Mouse (Mus musculus) heart, embryonic 11.5 days (tissue): Measurements from ENCODE around the gene Nipal1. TPM values are rescaled to one million over a fixed set of nuclear protein-coding genes. Genes with fewer than 3 reads are reported as not detected.

Experiments used
- ATAC-seq: fragments of 200-750 bp; cut with Nextera tagmentation; replicated peaks from 2 replicates; pipeline ENCODE4 v1.8.0; 2017; ENCODE audit warnings: moderate library complexity; ENCODE audit not compliant: insufficient number of reproducible peaks, low FRiP score, low TSS enrichment
- H3K27ac ChIP-seq: fragments of 300-500 bp; sonication (generic); 2 replicates; pipeline ENCODE4 v1.5.1; 2014; ENCODE audit warnings: mild to moderate bottlenecking, low read depth, low read length
- H3K27me3 ChIP-seq: fragments of 300-500 bp; sonication (generic); 2 replicates; pipeline ENCODE4 v1.6.1; 2014; ENCODE audit warnings: mild to moderate bottlenecking, low read length, mixed read lengths; ENCODE audit not compliant: control insufficient read depth, insufficient read depth
- H3K36me3 ChIP-seq: fragments of 300-500 bp; sonication (generic); 2 replicates; pipeline ENCODE4 v1.6.1; 2014; ENCODE audit warnings: mild to moderate bottlenecking, low read length, moderate library complexity, mixed read lengths; ENCODE audit not compliant: control insufficient read depth, insufficient read depth
- H3K4me1 ChIP-seq: fragments of 300-500 bp; sonication (generic); 2 replicates; pipeline ENCODE4 v1.6.1; 2014; ENCODE audit warnings: low read length; ENCODE audit not compliant: control insufficient read depth, insufficient read depth
- H3K4me2 ChIP-seq: fragments of 300-500 bp; sonication (generic); 2 replicates; pipeline ENCODE4 v1.6.1; 2014; ENCODE audit warnings: mild to moderate bottlenecking, moderate library complexity
- H3K4me3 ChIP-seq: fragments of 300-500 bp; sonication (generic); 2 replicates; pipeline ENCODE4 v1.5.1; 2014; ENCODE audit warnings: low read depth, low read length
- H3K9ac ChIP-seq: fragments of 300-500 bp; sonication (generic); 2 replicates; pipeline ENCODE4 v1.6.1; 2014; ENCODE audit warnings: mild to moderate bottlenecking, low read depth, low read length, moderate library complexity
- H3K9me3 ChIP-seq: fragments of 300-500 bp; sonication (generic); replicated peaks from 2 replicates; pipeline ENCODE4 v1.6.1; 2016; ENCODE audit warnings: low read length; ENCODE audit not compliant: control insufficient read depth
- WGBS: fragments of 180-500 bp; shearing (Covaris S2); extraction: QIAGEN DNeasy Blood & Tissue Kit; methylation state at CpG from one replicate; pipeline ENCODE4 v1.1.7; 2014; ENCODE audit not compliant: insufficient replicate concordance; 5-methylcytosine and 5-hydroxymethylcytosine counted together
- polyA plus RNA-seq: library from polyadenylated mRNA; unstranded; fragments of >200 nt; fragmentation: Nextera tagmentation; extraction: Ambion mirVana; gene quantifications from 2 replicates; pipeline ENCODE4 v1.2.1, GENCODE M21; 2014

The Nipal1 gene
- polyA plus RNA-seq, 1 experiment from 2014 or later, result 0.04 TPM

DNA sequence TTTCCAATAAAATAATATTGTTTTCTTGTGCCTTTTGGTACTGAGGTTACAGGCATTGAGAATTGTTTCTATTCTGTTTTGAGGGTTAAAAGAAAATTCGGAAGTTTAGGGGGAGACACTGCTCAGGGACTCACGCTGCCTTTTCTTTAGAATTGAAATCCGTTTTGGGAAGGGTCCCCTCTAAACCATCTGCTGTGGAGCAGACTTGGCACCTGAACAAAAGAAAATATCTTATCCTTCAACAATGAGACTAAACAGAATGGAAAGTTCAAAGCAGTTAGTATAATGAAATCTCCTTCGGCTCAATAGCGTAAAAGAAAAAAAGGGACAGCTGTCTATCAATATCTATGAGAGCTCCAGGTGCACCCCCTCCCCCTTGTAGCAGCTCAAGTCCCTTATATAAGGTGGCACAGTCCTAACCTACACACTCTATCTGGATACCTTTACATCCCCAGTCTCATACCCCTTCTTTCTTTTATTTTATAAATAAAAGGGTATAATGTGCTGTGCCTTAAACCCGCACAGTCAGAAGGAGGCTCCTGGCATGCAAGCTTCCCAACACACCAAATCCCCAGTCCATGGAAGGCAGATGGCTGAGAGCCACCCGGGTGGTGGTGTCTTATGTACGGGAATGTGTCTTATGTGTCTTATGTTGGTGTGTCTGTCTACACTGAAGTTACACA is 23.6 kb downstream of the Nipal1 start:
- Histone ChIP-seq H3K27ac (no peak overlapping the region), H3K36me3 (no peaks in the 10 kb centered on the region), H3K4me3 (no peak overlapping the region), H3K9ac (no peak overlapping the region), H3K9me3 (no peaks in the 10 kb centered on the region), H3K4me2 (no peak overlapping the region), H3K4me1 (no peaks in the 10 kb centered on the region), H3K27me3 (no peaks in the 10 kb centered on the region)
- WGBS, result 69% methylated on average over 8 of the region's 8 CpGs
- no peak for ATAC-seq

DNA sequence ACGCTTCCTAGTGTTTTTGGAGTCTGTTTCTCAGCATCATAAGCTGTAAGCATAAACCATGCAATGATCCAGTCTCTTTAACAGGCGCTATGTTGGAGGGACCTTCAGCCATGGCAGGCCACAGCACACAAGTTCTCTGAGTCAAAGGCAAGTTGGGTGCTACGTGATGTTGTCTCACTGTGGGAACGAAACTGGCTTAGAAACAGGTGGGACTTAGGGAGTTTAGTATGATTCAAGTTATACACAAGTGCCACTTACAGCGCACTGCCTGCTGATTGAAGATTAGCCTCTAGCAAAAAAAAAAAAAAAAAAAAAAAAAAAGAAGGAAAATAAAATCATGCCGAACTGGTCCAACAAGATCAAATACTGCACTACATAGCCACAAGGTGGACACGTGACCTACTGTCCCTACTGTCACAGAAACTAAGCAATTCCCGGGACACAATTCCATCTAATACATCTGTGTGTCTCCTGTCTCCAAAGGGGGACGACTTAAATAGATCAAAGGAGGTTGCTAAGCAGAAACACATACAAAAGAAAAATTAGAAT is 27.5 kb downstream of the Nipal1 start:
- Histone ChIP-seq H3K27me3 (no peaks in the 10 kb centered on the region), H3K27ac (no peak overlapping the region), H3K4me1 (no peaks in the 10 kb centered on the region), H3K4me2 (no peak overlapping the region), H3K9ac (no peak overlapping the region), H3K9me3 (no peaks in the 10 kb centered on the region), H3K4me3 (no peak overlapping the region), H3K36me3 (no peaks in the 10 kb centered on the region)
- WGBS, result 80% methylated on average over 9 of the region's 9 CpGs
- ATAC-seq, result no peak

DNA sequence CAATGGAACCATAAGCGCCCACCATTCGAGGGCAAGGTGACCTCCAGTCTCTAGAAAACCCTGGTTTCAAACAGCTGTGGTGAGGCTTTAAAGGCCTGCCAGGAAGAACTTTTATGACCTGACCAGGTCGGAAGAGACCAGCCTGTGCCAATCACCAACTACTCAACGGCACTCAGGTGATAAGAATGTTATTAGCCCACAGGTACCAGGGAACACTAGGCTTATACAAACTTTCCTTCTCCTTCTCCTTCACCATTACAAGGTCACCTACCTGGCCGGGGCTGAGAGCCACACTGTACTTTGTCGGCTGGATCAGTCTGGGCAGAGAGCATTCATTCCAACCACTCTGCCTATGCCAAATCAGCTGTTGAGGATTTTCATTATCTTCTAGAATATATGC is 33.9 kb downstream of the Nipal1 start:
- ATAC-seq, result no peak
- no peaks in the 10 kb centered on the region for H3K27me3 ChIP-seq
- 80% methylated on average over 6 of the region's 6 CpGs for WGBS
- no peak overlapping the region for H3K4me2 ChIP-seq
- H3K4me3 ChIP-seq, result no peak overlapping the region
- H3K36me3 ChIP-seq, result no peaks in the 10 kb centered on the region
- no peak overlapping the region for H3K9ac ChIP-seq
- 0 out of 2 replicates have a peak, but pooled peaks cover 4% of the 10 kb centered on the region for H3K9me3 ChIP-seq
- H3K27ac ChIP-seq, result no peak overlapping the region
- H3K4me1 ChIP-seq, result no peaks in the 10 kb centered on the region

DNA sequence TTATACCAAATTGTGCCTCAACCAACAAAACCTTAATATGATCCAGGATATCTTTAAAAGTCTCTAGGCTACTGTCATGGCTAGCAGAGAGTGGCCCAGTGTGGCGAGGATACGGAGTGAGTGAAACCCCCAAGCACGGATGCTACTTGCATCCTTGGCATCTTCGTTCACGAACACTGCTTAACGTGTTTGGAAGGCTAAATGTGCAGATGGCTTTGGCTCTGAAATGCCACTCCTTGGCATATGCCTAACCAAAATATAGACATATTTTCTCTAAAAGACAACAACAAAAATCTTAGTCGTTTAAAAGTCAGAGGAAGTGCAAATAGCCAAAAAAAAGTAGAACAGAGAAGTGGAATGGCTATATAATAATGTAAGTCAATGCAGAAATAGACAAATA is 42.0 kb downstream of the Nipal1 start:
- Histone ChIP-seq H3K9me3 (0 out of 2 replicates have a peak, but pooled peaks cover 3% of the 10 kb centered on the region), H3K27ac (no peak overlapping the region), H3K27me3 (no peaks in the 10 kb centered on the region), H3K4me3 (no peak overlapping the region), H3K4me1 (no peaks in the 10 kb centered on the region), H3K36me3 (no peaks in the 10 kb centered on the region), H3K4me2 (no peak overlapping the region), H3K9ac (no peak overlapping the region)
- ATAC-seq, result no peak
- 84% methylated on average over 7 of the region's 7 CpGs for WGBS

DNA sequence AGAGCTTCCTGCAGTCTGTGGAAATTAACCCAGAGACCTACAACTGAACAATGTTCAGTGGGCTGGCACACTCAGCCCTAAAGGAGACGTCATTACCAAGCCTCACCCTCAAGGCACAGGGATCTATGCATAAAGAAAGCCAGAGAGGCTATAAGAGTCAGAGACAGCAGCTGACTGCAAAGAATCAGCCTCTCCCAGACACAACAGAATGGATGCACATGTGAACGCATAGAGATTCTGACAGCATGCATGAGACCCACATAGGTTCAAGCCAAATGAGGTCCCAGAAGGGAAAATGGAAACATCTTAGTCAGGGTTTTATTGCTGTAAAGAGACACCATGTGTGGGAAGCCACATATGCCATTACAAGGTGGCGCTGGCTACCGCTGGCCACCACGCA is 42.9 kb downstream of the Nipal1 start:
- Histone ChIP-seq H3K4me2 (no peak overlapping the region), H3K9me3 (0 out of 2 replicates have a peak, but pooled peaks cover 3% of the 10 kb centered on the region), H3K4me3 (no peak overlapping the region), H3K9ac (no peak overlapping the region), H3K36me3 (no peaks in the 10 kb centered on the region), H3K27me3 (no peaks in the 10 kb centered on the region), H3K27ac (no peak overlapping the region), H3K4me1 (no peaks in the 10 kb centered on the region)
- ATAC-seq, result no peak
- 93% methylated on average over 5 of the region's 5 CpGs for WGBS

DNA sequence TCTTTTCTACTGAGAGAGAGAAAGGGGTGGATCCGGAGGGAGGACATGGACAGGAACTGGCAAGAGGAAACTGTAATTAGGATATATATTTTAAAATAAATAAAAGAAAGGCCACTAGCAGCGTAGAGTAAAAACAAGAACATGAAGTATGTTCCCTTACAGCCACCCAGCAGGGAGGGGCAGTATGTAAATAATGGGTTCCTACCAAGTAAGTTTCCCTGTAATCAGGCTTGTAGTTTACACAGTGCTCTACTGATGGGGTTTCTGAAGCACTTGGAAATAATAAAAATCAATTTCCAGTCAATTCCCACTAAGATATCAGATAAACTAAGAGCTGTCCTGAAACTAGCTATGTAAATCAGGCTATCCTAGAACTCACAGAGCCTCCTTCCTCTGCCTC is 47.1 kb downstream of the Nipal1 start:
- Histone ChIP-seq H3K27ac (no peak overlapping the region), H3K36me3 (no peaks in the 10 kb centered on the region), H3K4me3 (no peak overlapping the region), H3K4me2 (no peak overlapping the region), H3K9me3 (no peaks in the 10 kb centered on the region), H3K9ac (no peak overlapping the region), H3K27me3 (no peaks in the 10 kb centered on the region), H3K4me1 (no peaks in the 10 kb centered on the region)
- ATAC-seq, result no peak
- WGBS, result 81% methylated on average over 2 of the region's 2 CpGs

DNA sequence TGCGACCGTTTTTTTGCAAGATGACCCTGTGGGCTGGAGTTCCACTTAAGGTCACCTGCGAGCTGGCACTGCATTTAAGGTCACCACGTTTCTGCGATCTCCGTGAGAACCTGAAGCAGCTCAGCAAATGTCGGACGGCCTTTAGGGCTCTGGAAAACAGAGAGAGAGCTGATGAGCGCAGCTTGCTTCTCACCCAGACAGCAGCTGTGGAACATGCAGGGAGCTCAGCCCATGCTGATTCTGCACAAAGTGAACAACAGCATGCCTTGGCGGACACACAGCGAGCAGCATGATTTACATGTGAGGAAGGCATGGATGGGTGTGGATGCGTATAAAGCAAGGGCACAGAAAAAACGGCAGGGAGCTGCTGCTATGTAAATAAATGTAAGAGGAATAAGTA is 48.9 kb downstream of the Nipal1 start:
- Histone ChIP-seq H3K36me3 (no peaks in the 10 kb centered on the region), H3K9ac (no peak overlapping the region), H3K4me3 (no peak overlapping the region), H3K4me2 (no peak overlapping the region), H3K9me3 (no peaks in the 10 kb centered on the region), H3K27me3 (no peaks in the 10 kb centered on the region), H3K4me1 (no peaks in the 10 kb centered on the region), H3K27ac (no peak overlapping the region)
- ATAC-seq, result no peak
- 79% methylated on average over 13 of the region's 13 CpGs for WGBS

DNA sequence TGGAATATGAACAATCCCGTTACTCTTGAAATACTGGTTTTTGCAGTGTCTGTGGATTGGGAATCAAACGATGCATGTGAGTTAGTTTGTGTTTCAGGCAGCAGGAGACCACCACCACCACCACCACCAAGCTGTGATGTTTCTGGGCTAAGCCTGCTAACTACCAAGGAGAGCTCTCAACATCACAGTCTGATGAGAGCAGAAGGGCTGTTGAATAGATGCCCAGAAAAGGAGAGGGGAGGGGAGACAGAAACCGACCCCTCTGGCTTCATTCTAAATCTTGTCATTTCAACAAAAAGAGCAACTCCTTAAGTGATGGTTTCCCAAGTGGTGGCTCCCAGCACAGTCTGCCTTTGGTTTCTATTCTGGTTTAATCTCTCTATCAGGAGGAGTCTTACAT is 50.7 kb downstream of the Nipal1 start:
- no peak overlapping the region for H3K27ac ChIP-seq
- H3K4me2 ChIP-seq, result no peak overlapping the region

More for the DNA sequence above, 50.7 kb downstream of the Nipal1 start:
- no peak for ATAC-seq
- WGBS, result 62% methylated on average over 3 of the region's 3 CpGs
- Histone ChIP-seq H3K4me3 (no peak overlapping the region), H3K27me3 (no peaks in the 10 kb centered on the region), H3K9ac (no peak overlapping the region), H3K36me3 (no peaks in the 10 kb centered on the region), H3K9me3 (no peaks in the 10 kb centered on the region), H3K4me1 (no peaks in the 10 kb centered on the region)
